ENCODE assay signal across 11 mouse cellular contexts in the genomic region with DNA sequence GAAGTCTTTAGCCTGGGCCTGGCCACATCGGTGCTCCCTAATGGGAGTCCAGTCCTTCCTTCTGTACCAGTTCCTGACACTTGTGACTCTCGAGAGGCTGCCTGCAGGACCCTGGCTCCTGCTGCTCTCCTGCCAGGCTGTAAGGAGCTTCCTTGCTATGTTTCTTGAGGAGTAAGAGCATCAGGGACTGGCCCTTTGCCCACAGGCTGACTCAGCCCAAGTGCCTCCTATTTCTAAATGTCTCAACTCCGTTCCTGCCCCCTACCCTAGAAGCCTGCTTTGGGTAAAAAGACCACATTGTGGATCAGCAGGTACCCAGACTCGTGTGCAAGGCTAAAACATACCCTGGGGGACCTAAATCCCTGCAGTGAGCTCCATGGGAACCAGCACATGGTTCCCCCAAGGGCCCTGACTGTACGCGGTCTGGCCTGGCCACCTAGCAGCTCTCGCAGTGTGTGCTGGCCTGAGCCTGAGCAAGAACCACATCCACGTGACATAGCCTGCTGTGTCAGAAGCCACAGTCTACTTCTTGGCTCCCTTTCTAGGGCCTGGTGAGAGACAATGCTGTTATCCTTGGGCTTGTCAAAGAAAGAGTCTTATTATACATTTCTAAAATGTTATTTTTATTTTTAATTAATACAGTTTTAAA. TPM values are rescaled to one million over a fixed set of nuclear protein-coding genes. Genes with fewer than 3 reads are reported as not detected.
A peak's percentile ranks its signal among the peaks of the same experiment; 100 is the strongest.
DNase-seq lines count a peak whose midpoint lies in the region; ATAC-seq and TF ChIP-seq lines count a peak whose summit lies in the region.
"Had no signal": no experiment of that assay in that cellular context is flagged by ENCODE, and none has a peak within 500 bp of the region (broad histone marks: within the 10 kb centered on the region; RNA-seq: fewer than 3 reads in every experiment).

No protein-coding gene starts in this region.

- intact Hi-C loops in gastrocnemius, adult 2 months (cut with DNase I), result no loop called here

- no peak overlapping the region for H3K27ac ChIP-seq in heart, embryonic 11.5 days (ENCODE audit: low read depth, low read length)
- H3K27ac ChIP-seq in gastrocnemius, adult 2 months, result peak overlapping the region; percentile 56
- H3K27ac ChIP-seq in liver, embryonic 11.5 days (ENCODE audit: low read depth, low read length), result no peak overlapping the region
- H3K27ac ChIP-seq: limb, embryonic 15.5 days had no signal

- H3K9me3 ChIP-seq in heart, embryonic 11.5 days (replicated peaks; ENCODE audit: control insufficient read depth, low read length), result no peaks in the 10 kb centered on the region
- H3K9me3 ChIP-seq in liver, embryonic 11.5 days (ENCODE audit: control insufficient read depth, low read length), result no peaks in the 10 kb centered on the region
- H3K9me3 ChIP-seq: limb, embryonic 15.5 days had no signal

- peaks cover 22% of the 10 kb centered on the region for H3K4me1 ChIP-seq in heart, embryonic 11.5 days (ENCODE audit: control insufficient read depth, insufficient read depth, low read length)
- no peaks in the 10 kb centered on the region for H3K4me1 ChIP-seq in liver, embryonic 11.5 days (replicated peaks; ENCODE audit: control insufficient read depth, insufficient read depth, low read length)

- no peak for TF ChIP-seq CTCF in gastrocnemius, adult 2 months (IDR thresholded peaks at IDR 0.05)

- H3K4me3 ChIP-seq in heart, embryonic 11.5 days (ENCODE audit: low read depth, low read length), result no peak overlapping the region
- no peak overlapping the region for H3K4me3 ChIP-seq in gastrocnemius, adult 2 months
- no peak overlapping the region for H3K4me3 ChIP-seq in liver, embryonic 11.5 days (ENCODE audit: low read depth, low read length)
- H3K4me3 ChIP-seq: erythroblast, embryonic 14.5 days; limb, embryonic 15.5 days had no signal

- WGBS in heart, embryonic 11.5 days (ENCODE audit: insufficient replicate concordance), result 78% methylated on average over 8 of the region's 8 CpGs
- WGBS in liver, embryonic 11.5 days, result 75% methylated on average over 8 of the region's 8 CpGs

- no peak overlapping the region for H3K9ac ChIP-seq in heart, embryonic 11.5 days (ENCODE audit: low read depth, low read length)
- H3K9ac ChIP-seq in liver, embryonic 11.5 days (ENCODE audit: low read depth, low read length), result no peak overlapping the region
- H3K9ac ChIP-seq: limb, embryonic 15.5 days had no signal

- no peak overlapping the region for H3K4me2 ChIP-seq in heart, embryonic 11.5 days
- no peak overlapping the region for H3K4me2 ChIP-seq in liver, embryonic 11.5 days
- H3K4me2 ChIP-seq: limb, embryonic 15.5 days had no signal

- no peaks in the 10 kb centered on the region for H3K27me3 ChIP-seq in heart, embryonic 11.5 days (ENCODE audit: control insufficient read depth, insufficient read depth, low read length)
- H3K27me3 ChIP-seq in liver, embryonic 11.5 days (replicated peaks; ENCODE audit: control insufficient read depth, insufficient read depth, low read length), result no peaks in the 10 kb centered on the region; the same call in 1 of the 2 replicates
- H3K27me3 ChIP-seq: limb, embryonic 15.5 days had no signal

- peak; percentile 60 to 65 for DNase-seq in heart, adult 18-20 months
- peak; percentile 29 for DNase-seq in urinary bladder, postnatal 25 days (ENCODE audit: low spot score)
- no peak for DNase-seq in urinary bladder, postnatal 4 days (ENCODE audit: low spot score in 2 of 2)
- peak; percentile 56 for DNase-seq in gastrocnemius, adult 2 months
- DNase-seq in embryo, embryonic 9.5 days (ENCODE audit: extremely low spot score), result no peak
- DNase-seq in thymus, postnatal 0 days (ENCODE audit: low spot score), result no peak
- no peak for DNase-seq in liver, embryonic 11.5 days (ENCODE audit: low spot score)
- DNase-seq: kidney, adult 11 months had no signal

- H3K36me3 ChIP-seq in heart, embryonic 11.5 days (ENCODE audit: control insufficient read depth, insufficient read depth, low read length), result no peaks in the 10 kb centered on the region; the same call in 1 of the 2 replicates
- H3K36me3 ChIP-seq in liver, embryonic 11.5 days (ENCODE audit: control insufficient read depth, insufficient read depth, low read length), result no peaks in the 10 kb centered on the region
- H3K36me3 ChIP-seq: limb, embryonic 15.5 days had no signal

- no peak for ATAC-seq in heart, embryonic 11.5 days (replicated peaks; ENCODE audit: insufficient number of reproducible peaks, low FRiP score, low TSS enrichment)
- ATAC-seq in liver, embryonic 11.5 days (replicated peaks; ENCODE audit: low FRiP score), result no peak

RNA-seq across cellular contexts. Expression of gene Aar2, which starts 59.1 kb away (rescaled TPM):
- 10 to 100 TPM; 23.3 to 24.1 TPM for total RNA-seq in heart, adult 18-20 months (2021)
- polyA plus RNA-seq in heart, embryonic 11.5 days (2014; fragmentation: Nextera tagmentation; extraction: Ambion mirVana), result 26.5 and 27.0 TPM in 2 replicates
- 10 to 100 TPM; 22.0 to 22.4 TPM for total RNA-seq in gastrocnemius, adult 2 months (2021)
- polyA plus RNA-seq in thymus, postnatal 0 days (2015; fragmentation: Nextera tagmentation; extraction: Ambion mirVana), result 27.5 and 29.2 TPM in 2 replicates
- 32.2 and 33.6 TPM in 2 replicates for polyA plus RNA-seq in liver, embryonic 11.5 days (2014; fragmentation: Nextera tagmentation; extraction: Ambion mirVana)

Comparison
In these comparisons a context has a peak if more than half of its experiments do, and no peak if none do; other contexts are left out.
1. DNase-seq: peak in heart, adult 18-20 months (2 of 2), urinary bladder, postnatal 25 days (single experiment) and gastrocnemius, adult 2 months (single experiment); none in urinary bladder, postnatal 4 days (0 of 2), embryo, embryonic 9.5 days (single experiment), thymus, postnatal 0 days (single experiment) and liver, embryonic 11.5 days (single experiment).